Mouse (Mus musculus): ENCODE data around the gene Nrros.

GRCm38 (mm10) chr16:32115781-32116180 is 49.6 kb downstream of the Nrros start:
- no peak for TF ChIP-seq CTCF (IDR thresholded peaks at IDR 0.05; ENCODE audit: low read depth, low read length)
- TF ChIP-seq EP300 (IDR thresholded peaks at IDR 0.05; ENCODE audit: insufficient read depth, low read depth, low read length), result no peak
- no peak for TF ChIP-seq POLR2A (IDR thresholded peaks at IDR 0.05; ENCODE audit: insufficient read depth, low read length)
